Mouse (Mus musculus): ENCODE results near the gene Zfp40. TPM values are rescaled to one million over a fixed set of nuclear protein-coding genes. Genes with fewer than 3 reads are reported as not detected.

The Zfp40 gene
- 1 to 10 TPM; 2.9 to 3.6 TPM for total RNA-seq (2023)

DNA sequence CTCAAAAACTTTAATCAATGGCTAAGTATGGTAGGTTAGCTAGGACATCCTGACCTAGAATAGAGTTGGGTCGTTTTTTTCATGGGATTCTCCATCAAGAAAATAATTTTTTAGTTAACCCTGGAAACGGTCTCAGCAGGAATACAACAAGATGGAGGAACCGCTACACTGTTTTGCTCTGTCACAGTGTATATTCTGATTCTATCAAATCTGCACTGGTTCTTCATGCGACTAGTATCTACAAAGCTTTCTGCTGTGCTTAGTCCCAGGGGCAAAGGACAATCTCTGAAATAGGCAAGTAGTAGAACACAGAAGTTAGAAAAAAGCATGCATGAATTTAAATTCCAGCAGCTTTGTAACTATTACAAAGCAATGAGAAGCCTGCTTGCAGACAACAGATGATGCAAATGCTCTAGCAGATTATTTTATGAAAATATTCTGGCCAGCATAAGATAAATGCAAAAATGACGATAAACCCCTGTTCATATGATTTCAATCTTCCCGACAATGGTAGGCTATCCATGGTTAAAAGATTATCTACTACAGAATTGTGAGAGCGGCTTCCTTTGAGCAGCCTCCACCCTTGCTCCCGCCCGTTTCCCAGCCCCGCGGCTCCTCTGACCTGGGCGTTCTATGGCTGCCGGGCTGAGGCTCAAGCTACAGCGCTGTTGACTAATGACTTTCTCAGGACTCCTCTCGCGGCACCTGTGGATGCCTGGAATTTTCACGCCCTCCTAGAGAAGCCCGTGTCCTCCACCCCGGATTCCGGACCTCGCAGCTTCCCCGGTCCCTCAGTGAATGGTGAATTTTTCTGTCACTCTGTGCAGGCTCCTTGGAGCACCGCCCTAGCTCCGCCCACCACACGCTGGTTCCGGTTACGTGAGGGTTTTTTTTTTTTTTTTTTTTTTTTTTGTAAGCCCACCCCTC, at the start of gene Zfp40:
Gene Zfp40, minus strand, starts transcription at position 800 of the 927 bp plus-strand sequence.

Other genes starting within 250 kb of the Zfp40 start
- not detected for gene Vmn2r-ps130, start 132.1 kb downstream of the Zfp40 start, total RNA-seq (2023)
- not detected for gene Vmn2r114, start 119.3 kb upstream of the Zfp40 start, total RNA-seq (2023)
- not detected for gene Vmn2r115, start 150.5 kb upstream of the Zfp40 start, total RNA-seq (2023)
- not detected for gene Vmn2r116, start 191.4 kb upstream of the Zfp40 start, total RNA-seq (2023)

Data from neutrophil, adult 59 days (primary cell).